Mouse (Mus musculus) limb, embryonic 11.5 days (tissue): ENCODE measurements around the gene Dnah17. TPM values are rescaled to one million over a fixed set of nuclear protein-coding genes. Genes with fewer than 3 reads are reported as not detected.
A peak's percentile ranks its signal among the peaks of the same experiment; 100 is the strongest.

ENCODE experiments used
- ATAC-seq: fragments of 200-750 bp; cut with Nextera tagmentation; 2 replicates; pipeline ENCODE4 v1.8.0; 2017; ENCODE audit warnings: low read depth; ENCODE audit not compliant: insufficient number of reproducible peaks, low FRiP score, low TSS enrichment
- DNase-seq: peaks from one replicate; pipeline ENCODE4 v3.0.0-alpha.2; 2015; ENCODE audit warnings: low spot score
- H3K27ac ChIP-seq: fragments of 300-500 bp; sonication (generic); replicated peaks from 2 replicates; pipeline ENCODE4 v1.5.1; 2014; ENCODE audit warnings: low read depth, mild to moderate bottlenecking, low read length
- H3K27me3 ChIP-seq: fragments of 300-500 bp; sonication (generic); 2 replicates; pipeline ENCODE4 v1.6.1; 2014; ENCODE audit warnings: mild to moderate bottlenecking, low read length, mixed read lengths; ENCODE audit not compliant: control insufficient read depth, insufficient read depth
- H3K36me3 ChIP-seq: fragments of 300-500 bp; sonication (generic); 2 replicates; pipeline ENCODE4 v1.6.1; 2014; ENCODE audit warnings: mild to moderate bottlenecking, low read length, moderate library complexity, mixed read lengths; ENCODE audit not compliant: control insufficient read depth, insufficient read depth
- H3K4me1 ChIP-seq: fragments of 300-500 bp; sonication (generic); 2 replicates; pipeline ENCODE4 v1.6.1; 2014; ENCODE audit warnings: low read length, mixed read lengths; ENCODE audit not compliant: control insufficient read depth, insufficient read depth
- H3K4me2 ChIP-seq: fragments of 300-500 bp; sonication (generic); 2 replicates; pipeline ENCODE4 v1.6.1; 2014; ENCODE audit warnings: low read depth, mild to moderate bottlenecking, moderate library complexity; ENCODE audit not compliant: severe bottlenecking
- H3K4me3 ChIP-seq: fragments of 300-500 bp; sonication (generic); 2 replicates; pipeline ENCODE4 v1.5.1; 2014; ENCODE audit warnings: low read depth, low read length
- H3K9ac ChIP-seq: fragments of 300-500 bp; sonication (generic); 2 replicates; pipeline ENCODE4 v1.6.1; 2014; ENCODE audit warnings: mild to moderate bottlenecking, low read length
- H3K9me3 ChIP-seq: fragments of 300-500 bp; sonication (generic); 2 replicates; pipeline ENCODE4 v1.6.1; 2016; ENCODE audit warnings: low read length; ENCODE audit not compliant: control insufficient read depth
- WGBS: fragments of 180-500 bp; shearing (Covaris S2); extraction: QIAGEN DNeasy Blood & Tissue Kit; methylation state at CpG from one replicate; pipeline ENCODE4 v1.1.7; 2014; 5-methylcytosine and 5-hydroxymethylcytosine counted together
- polyA plus RNA-seq: library from polyadenylated mRNA; unstranded; fragments of >200 nt; fragmentation: Nextera tagmentation; extraction: Ambion mirVana; gene quantifications from 2 replicates; pipeline ENCODE4 v1.2.1, GENCODE M21; 2014

Gene Dnah17
- polyA plus RNA-seq, 1 experiment from 2014 or later: 0.11 TPM

DNA sequence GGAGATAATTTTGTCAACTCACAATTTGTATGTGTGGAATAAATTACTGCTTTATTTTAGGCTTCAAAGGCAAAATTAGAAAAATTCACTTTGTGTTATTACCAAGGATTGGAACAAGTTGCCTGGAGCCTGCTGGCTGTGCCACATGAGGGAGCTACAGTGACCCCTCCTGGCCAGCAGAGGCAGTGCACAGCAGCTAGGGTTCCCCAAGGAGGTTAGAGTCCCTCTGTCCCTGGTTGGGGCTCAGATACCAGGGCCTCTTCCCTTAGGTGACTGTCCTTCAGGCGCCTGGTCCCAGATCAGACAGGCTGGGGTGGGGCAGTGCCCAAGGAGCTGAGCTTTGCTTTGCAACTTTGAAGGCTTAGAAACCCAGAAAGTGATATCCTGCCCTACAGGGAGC lies 108.6 kb downstream of the Dnah17 start:
- DNase-seq (peak; percentile 78), ATAC-seq (no peak)
- Histone ChIP-seq H3K36me3 (peaks cover 17% of the 10 kb centered on the region), H3K27me3 (no peaks in the 10 kb centered on the region), H3K4me1 (no peaks in the 10 kb centered on the region), H3K9me3 (no peaks in the 10 kb centered on the region), H3K4me2 (no peak overlapping the region), H3K27ac (no peak overlapping the region), H3K9ac (no peak overlapping the region), H3K4me3 (no peak overlapping the region)
- 71% methylated on average over 1 of the region's 1 CpGs for WGBS

GRCm38 (mm10) chr11:118018328-118018727 lies 112.1 kb downstream of the Dnah17 start:
- no peak overlapping the region for H3K4me3 ChIP-seq
- no peak overlapping the region for H3K4me2 ChIP-seq
- no peak overlapping the region for H3K27ac ChIP-seq
- H3K36me3 ChIP-seq: peaks cover 14% of the 10 kb centered on the region
- H3K9me3 ChIP-seq: no peaks in the 10 kb centered on the region
- no peak overlapping the region for H3K9ac ChIP-seq
- WGBS: 96% methylated on average over 4 of the region's 4 CpGs
- H3K27me3 ChIP-seq: no peaks in the 10 kb centered on the region
- no peaks in the 10 kb centered on the region for H3K4me1 ChIP-seq
- DNase-seq (peak; percentile 39), ATAC-seq (no peak)

DNA sequence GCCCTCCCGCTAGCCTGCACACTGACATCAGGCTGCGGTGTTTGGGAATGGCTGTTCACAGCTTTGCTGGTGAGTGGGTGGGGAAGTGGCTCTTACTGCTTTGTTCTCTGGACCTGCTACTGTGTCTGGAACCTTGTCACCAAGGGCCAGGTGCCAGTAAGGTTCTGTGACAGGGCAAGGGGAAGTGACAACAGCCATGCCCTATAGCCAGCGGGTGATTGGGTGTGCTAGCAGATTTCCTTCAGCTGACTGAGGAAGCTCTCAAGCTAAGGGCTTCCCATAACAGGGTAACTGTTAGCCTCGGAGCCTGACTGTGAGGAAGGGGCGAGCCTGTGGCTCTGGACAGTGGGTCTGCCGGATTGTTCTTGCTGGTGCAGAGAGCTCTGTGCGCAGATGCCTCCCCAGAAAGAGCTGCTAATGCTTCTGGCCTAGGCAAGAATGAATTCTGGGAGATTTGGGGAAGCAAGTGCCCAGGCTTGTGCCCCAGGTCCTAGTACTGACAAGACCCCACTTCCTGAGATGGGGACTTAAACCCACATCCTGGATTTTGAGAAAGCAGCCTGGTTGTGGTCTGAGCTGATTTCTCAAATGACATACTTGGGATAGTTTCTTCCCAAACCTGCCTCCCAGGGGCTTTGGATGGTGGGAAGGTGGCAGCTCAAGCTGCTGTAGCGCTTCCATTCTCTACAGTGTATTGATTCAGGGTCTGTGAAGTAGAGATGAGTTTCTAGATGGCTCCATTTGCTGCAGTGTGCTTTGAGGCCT lies 114.9 kb downstream of the Dnah17 start:
- Histone ChIP-seq H3K4me2 (no peak overlapping the region), H3K4me1 (no peaks in the 10 kb centered on the region), H3K9ac (no peak overlapping the region), H3K4me3 (no peak overlapping the region), H3K27ac (no peak overlapping the region), H3K36me3 (peaks cover 14% of the 10 kb centered on the region), H3K9me3 (no peaks in the 10 kb centered on the region), H3K27me3 (no peaks in the 10 kb centered on the region)
- WGBS: 91% methylated on average over 8 of the region's 8 CpGs
- no peak for ATAC-seq
- no peak for DNase-seq

GRCm38 (mm10) chr11:118014391-118014995 lies 115.9 kb downstream of the Dnah17 start:
- Histone ChIP-seq H3K4me1 (peaks cover 4% of the 10 kb centered on the region), H3K4me3 (no peak overlapping the region), H3K27ac (no peak overlapping the region), H3K9me3 (no peaks in the 10 kb centered on the region), H3K4me2 (no peak overlapping the region), H3K36me3 (peaks cover 12% of the 10 kb centered on the region), H3K9ac (no peak overlapping the region), H3K27me3 (no peaks in the 10 kb centered on the region)
- ATAC-seq: no peak
- 80% methylated on average over 12 of the region's 12 CpGs for WGBS
- DNase-seq: no peak

GRCm38 (mm10) chr11:118013339-118013738 lies 117.1 kb downstream of the Dnah17 start:
- Histone ChIP-seq H3K27me3 (no peaks in the 10 kb centered on the region), H3K4me2 (no peak overlapping the region), H3K27ac (no peak overlapping the region), H3K36me3 (peaks cover 9% of the 10 kb centered on the region), H3K4me3 (no peak overlapping the region), H3K4me1 (peaks cover 8% of the 10 kb centered on the region), H3K9me3 (no peaks in the 10 kb centered on the region), H3K9ac (no peak overlapping the region)
- 83% methylated on average over 2 of the region's 2 CpGs for WGBS
- DNase-seq (no peak), ATAC-seq (no peak)

DNA sequence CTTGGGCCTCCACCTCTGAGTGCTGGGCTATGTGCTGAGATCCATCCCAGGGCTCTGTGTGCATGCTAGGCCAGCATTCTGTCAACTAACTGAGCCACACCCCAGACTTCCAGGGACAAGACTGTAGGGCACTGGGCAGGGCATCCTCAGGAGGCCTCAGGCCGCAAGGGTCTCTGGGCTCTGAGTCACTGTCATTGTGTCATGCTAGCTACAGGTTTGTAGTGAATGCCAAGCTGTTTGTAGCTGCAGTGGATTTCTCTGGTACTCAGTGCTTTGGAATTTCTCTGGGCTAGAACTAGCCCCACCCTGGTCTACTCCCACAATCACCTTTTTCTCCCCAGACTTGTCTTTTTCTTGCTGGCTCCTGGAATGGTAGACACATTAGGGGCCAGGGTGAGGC lies 117.8 kb downstream of the Dnah17 start:
- H3K4me3 ChIP-seq: no peak overlapping the region
- DNase-seq: no peak
- 93% methylated on average over 1 of the region's 1 CpGs for WGBS
- H3K27ac ChIP-seq: no peak overlapping the region
- H3K4me1 ChIP-seq: peaks cover 12% of the 10 kb centered on the region
- no peaks in the 10 kb centered on the region for H3K9me3 ChIP-seq
- no peak overlapping the region for H3K9ac ChIP-seq
- no peaks in the 10 kb centered on the region for H3K27me3 ChIP-seq
- H3K36me3 ChIP-seq: peaks cover 3% of the 10 kb centered on the region; the same call in 1 of the 2 replicates
- no peak overlapping the region for H3K4me2 ChIP-seq
- ATAC-seq: no peak

DNA sequence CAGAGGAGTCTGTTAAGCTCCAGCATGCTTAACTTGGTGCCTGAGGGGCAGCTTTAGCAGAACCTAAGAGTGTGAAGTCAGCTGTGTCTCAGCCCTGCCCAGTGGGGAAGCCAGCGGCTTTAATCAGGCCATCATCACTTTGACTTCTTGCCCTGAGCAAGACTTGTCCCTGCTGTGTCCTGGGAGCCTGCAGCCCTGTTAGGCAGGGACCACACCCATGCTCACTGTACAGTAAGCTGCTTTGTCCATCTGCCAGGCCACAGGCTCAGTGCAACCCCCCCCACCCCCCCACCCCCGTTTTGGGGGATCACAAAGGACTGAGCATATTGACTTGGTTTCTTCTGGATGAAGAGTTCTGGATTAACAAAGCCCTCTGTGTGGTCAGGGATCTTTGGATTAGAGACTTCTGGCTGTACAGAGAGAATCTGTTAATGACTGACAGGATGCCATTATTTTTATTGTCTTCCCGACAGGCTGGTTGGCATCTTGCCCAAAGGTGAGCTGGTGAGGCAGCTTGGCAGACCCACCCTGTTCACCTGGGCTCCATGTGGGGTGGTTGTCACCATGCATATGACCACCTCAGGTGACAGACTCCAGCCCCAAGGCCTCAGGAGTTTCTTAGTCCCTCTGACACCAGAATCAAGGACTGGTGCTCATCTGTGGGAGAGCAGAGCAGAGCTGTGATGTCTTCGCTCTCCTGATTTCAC lies 120.4 kb downstream of the Dnah17 start:
- no peaks in the 10 kb centered on the region for H3K9me3 ChIP-seq
- no peak overlapping the region for H3K4me2 ChIP-seq
- peaks cover 12% of the 10 kb centered on the region for H3K4me1 ChIP-seq
- peaks cover 10% of the 10 kb centered on the region for H3K36me3 ChIP-seq
- H3K27ac ChIP-seq: no peak overlapping the region
- no peak overlapping the region for H3K4me3 ChIP-seq
- DNase-seq: no peak
- H3K9ac ChIP-seq: no peak overlapping the region
- ATAC-seq: no peak
- no peaks in the 10 kb centered on the region for H3K27me3 ChIP-seq
- 61% methylated on average over 4 of the region's 4 CpGs for WGBS

- WGBS: 84% methylated on average over 8 of the region's 8 CpGs
- Histone ChIP-seq H3K4me1 (peaks cover 12% of the 10 kb centered on the region), H3K4me2 (no peak overlapping the region)
These were observed 121.6 kb downstream of the Dnah17 start for GRCm38 (mm10) chr11:118008843-118009242.

More at GRCm38 (mm10) chr11:118008843-118009242, 121.6 kb downstream of the Dnah17 start:
- Histone ChIP-seq H3K9ac (no peak overlapping the region), H3K9me3 (no peaks in the 10 kb centered on the region), H3K4me3 (no peak overlapping the region), H3K27me3 (no peaks in the 10 kb centered on the region), H3K27ac (no peak overlapping the region), H3K36me3 (peaks cover 9% of the 10 kb centered on the region)
- ATAC-seq: no peak
- no peak for DNase-seq
